ENCODE assay signal across 29 mouse cellular contexts in genomic region chr7:75253611-75254250, GRCm38 (mm10). TPM values are rescaled to one million over a fixed set of nuclear protein-coding genes. Genes with fewer than 3 reads are reported as not detected.
DNase-seq lines count a peak whose midpoint lies in the region; ATAC-seq and TF ChIP-seq lines count a peak whose summit lies in the region.
"Had no signal": no experiment of that assay in that cellular context is flagged by ENCODE, and none has a peak within 500 bp of the region (broad histone marks: within the 10 kb centered on the region; RNA-seq: fewer than 3 reads in every experiment).

No protein-coding gene starts in this region.

- peak; percentile 11 for DNase-seq in forebrain, embryonic 14.5 days (ENCODE audit: low spot score)
- peak; percentile 33 for DNase-seq in midbrain, postnatal 0 days (ENCODE audit: low spot score)
- no peak for DNase-seq in midbrain, embryonic 11.5 days (ENCODE audit: low spot score, missing footprints)
- no peak for DNase-seq in c-Kit-positive CD71-positive TER-119-positive erythroid progenitor cells, embryonic 14.5 days (ENCODE audit: low spot score)
- DNase-seq: adrenal gland, adult 8-10 months; cerebellum, adult 11-12 months; cerebellum, postnatal 14 days; kidney, adult 2 months; kidney, postnatal 36 days; layer of hippocampus, postnatal 36 days; liver; lung, postnatal 4 days; right cerebral cortex, postnatal 4 days; thymus, adult 18-20 months; thymus, postnatal 25 days had no signal

- no peaks in the 10 kb centered on the region for H3K4me1 ChIP-seq in forebrain, embryonic 14.5 days (ENCODE audit: control insufficient read depth, insufficient read depth, low read length)
- no peaks in the 10 kb centered on the region for H3K4me1 ChIP-seq in forebrain, embryonic 12.5 days
- no peaks in the 10 kb centered on the region for H3K4me1 ChIP-seq in hindbrain, embryonic 16.5 days (ENCODE audit: control insufficient read depth, insufficient read depth, low read depth, low read length)
- H3K4me1 ChIP-seq in hindbrain, embryonic 13.5 days (replicated peaks) = 0 out of 2 replicates have a peak, but pooled peaks cover 4% of the 10 kb centered on the region
- no peaks in the 10 kb centered on the region for H3K4me1 ChIP-seq in midbrain, postnatal 0 days (ENCODE audit: insufficient read depth, low read length)
- H3K4me1 ChIP-seq in midbrain, embryonic 11.5 days (ENCODE audit: control insufficient read depth, insufficient read depth, low read length) = no peaks in the 10 kb centered on the region
- H3K4me1 ChIP-seq: forebrain, embryonic 15.5 days; heart, embryonic 10.5 days; heart, embryonic 15.5 days; hindbrain, embryonic 12.5 days; intestine, embryonic 15.5 days; lung, embryonic 15.5 days; megakaryocyte, embryonic 14.5 days; midbrain, embryonic 13.5 days had no signal

- no peak overlapping the region for H3K4me2 ChIP-seq in forebrain, embryonic 14.5 days (ENCODE audit: low read length)
- no peak overlapping the region for H3K4me2 ChIP-seq in forebrain, embryonic 12.5 days
- no peak overlapping the region for H3K4me2 ChIP-seq in hindbrain, embryonic 16.5 days (ENCODE audit: low read length)
- no peak overlapping the region for H3K4me2 ChIP-seq in hindbrain, embryonic 13.5 days
- H3K4me2 ChIP-seq in midbrain, postnatal 0 days (ENCODE audit: low read depth, low read length, poor library complexity, severe bottlenecking) = no peak overlapping the region
- H3K4me2 ChIP-seq in midbrain, embryonic 11.5 days = no peak overlapping the region
- H3K4me2 ChIP-seq: forebrain, embryonic 15.5 days; heart, embryonic 15.5 days; hindbrain, embryonic 12.5 days; intestine, embryonic 15.5 days; lung, embryonic 15.5 days; midbrain, embryonic 13.5 days had no signal

- no peak overlapping the region for H3K9ac ChIP-seq in forebrain, embryonic 14.5 days (ENCODE audit: low read length)
- no peak overlapping the region for H3K9ac ChIP-seq in forebrain, embryonic 12.5 days
- no peak overlapping the region for H3K9ac ChIP-seq in hindbrain, embryonic 16.5 days (ENCODE audit: low read depth, low read length)
- no peak overlapping the region for H3K9ac ChIP-seq in hindbrain, embryonic 13.5 days
- no peak overlapping the region for H3K9ac ChIP-seq in midbrain, postnatal 0 days (replicated peaks; ENCODE audit: low read length, poor library complexity, severe bottlenecking)
- H3K9ac ChIP-seq in midbrain, embryonic 11.5 days (ENCODE audit: low read length) = no peak overlapping the region
- H3K9ac ChIP-seq: forebrain, embryonic 15.5 days; heart, embryonic 15.5 days; hindbrain, embryonic 12.5 days; intestine, embryonic 15.5 days; liver, embryonic 14.5 days; lung, embryonic 15.5 days; midbrain, embryonic 13.5 days had no signal

- WGBS in forebrain, embryonic 14.5 days = 85% methylated on average over 8 of the region's 8 CpGs
- WGBS in forebrain, embryonic 12.5 days = 89% methylated on average over 8 of the region's 8 CpGs
- WGBS in hindbrain, embryonic 16.5 days = 77% methylated on average over 8 of the region's 8 CpGs
- 82% methylated on average over 8 of the region's 8 CpGs for WGBS in hindbrain, embryonic 13.5 days
- 89% methylated on average over 8 of the region's 8 CpGs for WGBS in midbrain, postnatal 0 days
- 91% methylated on average over 8 of the region's 8 CpGs for WGBS in midbrain, embryonic 11.5 days

- no peak overlapping the region for H3K27ac ChIP-seq in forebrain, embryonic 14.5 days (ENCODE audit: low read depth, low read length)
- H3K27ac ChIP-seq in forebrain, embryonic 12.5 days = no peak overlapping the region
- no peak overlapping the region for H3K27ac ChIP-seq in hindbrain, embryonic 16.5 days (ENCODE audit: low read depth, low read length)
- H3K27ac ChIP-seq in hindbrain, embryonic 13.5 days = no peak overlapping the region
- H3K27ac ChIP-seq in midbrain, postnatal 0 days (ENCODE audit: low read depth, low read length) = no peak overlapping the region
- no peak overlapping the region for H3K27ac ChIP-seq in midbrain, embryonic 11.5 days (ENCODE audit: low read depth, low read length)
- H3K27ac ChIP-seq: forebrain, embryonic 15.5 days; heart, embryonic 10.5 days; heart, embryonic 15.5 days; hindbrain, embryonic 12.5 days; intestine, embryonic 15.5 days; liver, embryonic 14.5 days; lung, embryonic 15.5 days; midbrain, embryonic 13.5 days; stomach, postnatal 0 days had no signal

- no peaks in the 10 kb centered on the region for H3K36me3 ChIP-seq in forebrain, embryonic 14.5 days (ENCODE audit: control insufficient read depth, insufficient read depth, low read length)
- H3K36me3 ChIP-seq in forebrain, embryonic 12.5 days (replicated peaks) = no peaks in the 10 kb centered on the region
- no peaks in the 10 kb centered on the region for H3K36me3 ChIP-seq in hindbrain, embryonic 16.5 days (ENCODE audit: control insufficient read depth, insufficient read depth, low read length)
- no peaks in the 10 kb centered on the region for H3K36me3 ChIP-seq in hindbrain, embryonic 13.5 days
- H3K36me3 ChIP-seq in midbrain, postnatal 0 days (ENCODE audit: insufficient read depth, low read length) = no peaks in the 10 kb centered on the region
- no peaks in the 10 kb centered on the region for H3K36me3 ChIP-seq in midbrain, embryonic 11.5 days (ENCODE audit: control insufficient read depth, insufficient read depth, low read length)
- H3K36me3 ChIP-seq: forebrain, embryonic 15.5 days; G1E; heart, embryonic 10.5 days; heart, embryonic 15.5 days; hindbrain, embryonic 12.5 days; intestine, embryonic 15.5 days; lung, embryonic 15.5 days; midbrain, embryonic 13.5 days had no signal

- no peaks in the 10 kb centered on the region for H3K27me3 ChIP-seq in forebrain, embryonic 14.5 days (replicated peaks; ENCODE audit: control insufficient read depth, insufficient read depth, low read length)
- no peaks in the 10 kb centered on the region for H3K27me3 ChIP-seq in forebrain, embryonic 12.5 days
- no peaks in the 10 kb centered on the region for H3K27me3 ChIP-seq in hindbrain, embryonic 16.5 days (replicated peaks; ENCODE audit: control insufficient read depth, insufficient read depth, low read length)
- H3K27me3 ChIP-seq in hindbrain, embryonic 13.5 days = no peaks in the 10 kb centered on the region
- H3K27me3 ChIP-seq in midbrain, postnatal 0 days (ENCODE audit: insufficient read depth, low read length) = no peaks in the 10 kb centered on the region
- no peaks in the 10 kb centered on the region for H3K27me3 ChIP-seq in midbrain, embryonic 11.5 days (ENCODE audit: control insufficient read depth, insufficient read depth, low read length)
- H3K27me3 ChIP-seq: forebrain, embryonic 15.5 days; heart, embryonic 15.5 days; hindbrain, embryonic 12.5 days; intestine, embryonic 15.5 days; lung, embryonic 15.5 days; midbrain, embryonic 13.5 days had no signal

- no peaks in the 10 kb centered on the region for H3K9me3 ChIP-seq in forebrain, embryonic 14.5 days (replicated peaks; ENCODE audit: control insufficient read depth, low read length)
- H3K9me3 ChIP-seq in forebrain, embryonic 12.5 days = no peaks in the 10 kb centered on the region
- no peaks in the 10 kb centered on the region for H3K9me3 ChIP-seq in hindbrain, embryonic 16.5 days (ENCODE audit: control insufficient read depth, low read length)
- H3K9me3 ChIP-seq in hindbrain, embryonic 13.5 days = no peaks in the 10 kb centered on the region
- H3K9me3 ChIP-seq in midbrain, postnatal 0 days (ENCODE audit: low read length) = no peaks in the 10 kb centered on the region
- H3K9me3 ChIP-seq in midbrain, embryonic 11.5 days (ENCODE audit: control insufficient read depth, low read length) = no peaks in the 10 kb centered on the region
- H3K9me3 ChIP-seq: forebrain, embryonic 15.5 days; G1E; heart, embryonic 10.5 days; heart, embryonic 15.5 days; hindbrain, embryonic 12.5 days; intestine, embryonic 15.5 days; lung, embryonic 15.5 days; midbrain, embryonic 13.5 days had no signal

- TF ChIP-seq CTCF in midbrain, postnatal 0 days (IDR thresholded peaks at IDR 0.05) = no peak

- ATAC-seq in forebrain, embryonic 14.5 days = no peak
- no peak for ATAC-seq in forebrain, embryonic 12.5 days (ENCODE audit: low FRiP score)
- ATAC-seq in hindbrain, embryonic 16.5 days = peak; percentile 54; the same call in 1 of the 2 replicates
- no peak for ATAC-seq in hindbrain, embryonic 13.5 days (ENCODE audit: low FRiP score)
- ATAC-seq in midbrain, postnatal 0 days (ENCODE audit: low FRiP score) = no peak
- ATAC-seq in midbrain, embryonic 11.5 days (ENCODE audit: low FRiP score) = no peak
- ATAC-seq: forebrain, embryonic 15.5 days; intestine, embryonic 15.5 days; midbrain, embryonic 13.5 days had no signal

- H3K4me3 ChIP-seq in forebrain, embryonic 14.5 days (ENCODE audit: low read depth, low read length) = no peak overlapping the region
- H3K4me3 ChIP-seq in forebrain, embryonic 12.5 days (replicated peaks) = no peak overlapping the region
- no peak overlapping the region for H3K4me3 ChIP-seq in hindbrain, embryonic 16.5 days (ENCODE audit: low read length)
- no peak overlapping the region for H3K4me3 ChIP-seq in hindbrain, embryonic 13.5 days
- H3K4me3 ChIP-seq in midbrain, postnatal 0 days (ENCODE audit: low read depth, low read length) = no peak overlapping the region
- no peak overlapping the region for H3K4me3 ChIP-seq in midbrain, embryonic 11.5 days (ENCODE audit: low read depth, low read length)
- H3K4me3 ChIP-seq: forebrain, embryonic 15.5 days; heart, embryonic 10.5 days; heart, embryonic 15.5 days; hindbrain, embryonic 12.5 days; intestine, embryonic 15.5 days; lung, embryonic 15.5 days; megakaryocyte, embryonic 14.5 days; midbrain, embryonic 13.5 days had no signal

RNA-seq across cellular contexts. Expression of gene Sv2b, which starts 55.3 kb away (rescaled TPM):
- 8.4 and 10.4 TPM in 2 replicates for polyA plus RNA-seq in forebrain, embryonic 14.5 days (2014; fragmentation: Nextera tagmentation; extraction: Ambion mirVana)
- polyA plus RNA-seq in forebrain, embryonic 12.5 days (2016; fragmentation: Nextera tagmentation; extraction: Ambion mirVana) = 4.6 TPM in 2 replicates
- 20.4 and 23.5 TPM in 2 replicates for polyA plus RNA-seq in hindbrain, embryonic 16.5 days (2015; fragmentation: Nextera tagmentation; extraction: Ambion mirVana)
- polyA plus RNA-seq in hindbrain, embryonic 13.5 days (2015; fragmentation: Nextera tagmentation; extraction: Ambion mirVana) = 8.9 and 9.5 TPM in 2 replicates
- total RNA-seq in midbrain, postnatal 0 days (2014; rRNA removed) = 36.8 and 42.2 TPM in 2 replicates
- 12.9 and 13.7 TPM in 2 replicates for polyA plus RNA-seq in midbrain, postnatal 0 days (2015; fragmentation: Nextera tagmentation; extraction: Ambion mirVana)
- polyA plus RNA-seq in midbrain, embryonic 11.5 days (2014; fragmentation: Nextera tagmentation; extraction: Ambion mirVana) = 1.8 and 2.3 TPM in 2 replicates
- polyA plus RNA-seq: G1E; kidney, adult 2 months had no signal

Comparison
In these comparisons a context has a peak if more than half of its experiments do, and no peak if none do; other contexts are left out.
1. DNase-seq: peak in forebrain, embryonic 14.5 days (single experiment) and midbrain, postnatal 0 days (single experiment); none in midbrain, embryonic 11.5 days (single experiment) and c-Kit-positive CD71-positive TER-119-positive erythroid progenitor cells, embryonic 14.5 days (single experiment).